ENCODE assay signal across 8 mouse cellular contexts in genomic region chr17:25618508-25619056, GRCm38 (mm10). TPM values are rescaled to one million over a fixed set of nuclear protein-coding genes. Genes with fewer than 3 reads are reported as not detected.
DNase-seq lines count a peak whose midpoint lies in the region; ATAC-seq lines count a peak whose summit lies in the region.

No protein-coding gene starts in this region.

- H3K9ac ChIP-seq in embryonic facial prominence, embryonic 12.5 days, result no peak overlapping the region
- peak overlapping the region; percentile 19; the same call in 1 of the 2 replicates for H3K9ac ChIP-seq in hindbrain, embryonic 13.5 days
- no peak overlapping the region for H3K9ac ChIP-seq in neural tube, embryonic 15.5 days (replicated peaks)

- H3K27me3 ChIP-seq in embryonic facial prominence, embryonic 12.5 days, result no peaks in the 10 kb centered on the region
- H3K27me3 ChIP-seq in hindbrain, embryonic 13.5 days, result no peaks in the 10 kb centered on the region
- H3K27me3 ChIP-seq in neural tube, embryonic 15.5 days (replicated peaks), result no peaks in the 10 kb centered on the region

- H3K27ac ChIP-seq in embryonic facial prominence, embryonic 12.5 days, result peak overlapping the region; percentile 72; the same call in 1 of the 2 replicates
- peak overlapping the region; percentile 73 for H3K27ac ChIP-seq in hindbrain, embryonic 13.5 days
- H3K27ac ChIP-seq in neural tube, embryonic 15.5 days (replicated peaks), result peak overlapping the region; percentile 60; the same call in 1 of the 2 replicates

- no peak overlapping the region for H3K4me3 ChIP-seq in embryonic facial prominence, embryonic 12.5 days
- H3K4me3 ChIP-seq in hindbrain, embryonic 13.5 days, result no peak overlapping the region
- H3K4me3 ChIP-seq in neural tube, embryonic 15.5 days (replicated peaks), result no peak overlapping the region

- WGBS in embryonic facial prominence, embryonic 12.5 days, result 45% methylated on average over 16 of the region's 16 CpGs
- 46% methylated on average over 16 of the region's 16 CpGs for WGBS in hindbrain, embryonic 13.5 days
- 37% methylated on average over 16 of the region's 16 CpGs for whole genome bisulfite sequencing in neural tube, embryonic 15.5 days

- H3K4me2 ChIP-seq in embryonic facial prominence, embryonic 12.5 days (replicated peaks), result no peak overlapping the region
- peak overlapping the region; percentile 19; the same call in 1 of the 2 replicates for H3K4me2 ChIP-seq in hindbrain, embryonic 13.5 days
- no peak overlapping the region for H3K4me2 ChIP-seq in neural tube, embryonic 15.5 days

- peaks cover 12% of the 10 kb centered on the region; the same call in 1 of the 2 replicates for H3K36me3 ChIP-seq in embryonic facial prominence, embryonic 12.5 days
- peaks cover 16% of the 10 kb centered on the region for H3K36me3 ChIP-seq in hindbrain, embryonic 13.5 days
- H3K36me3 ChIP-seq in neural tube, embryonic 15.5 days, result peaks cover 7% of the 10 kb centered on the region; the same call in 1 of the 2 replicates

- peak; percentile 62 for DNase-seq in lung, postnatal 10 days
- no peak for DNase-seq in lung, postnatal 25 days (ENCODE audit: low spot score)
- DNase-seq in yolk sac, embryonic 10.5 days (ENCODE audit: low spot score), result no peak
- DNase-seq in urinary bladder, postnatal 14 days (ENCODE audit: low spot score), result no peak
- DNase-seq in testis, postnatal 14 days (ENCODE audit: low spot score), result no peak

- peak; percentile 29; the same call in 1 of the 2 replicates for ATAC-seq in embryonic facial prominence, embryonic 12.5 days (ENCODE audit: insufficient number of reproducible peaks, insufficient read depth, low FRiP score, low TSS enrichment)
- ATAC-seq in hindbrain, embryonic 13.5 days (ENCODE audit: low FRiP score), result peak; percentile 61; the same call in 1 of the 2 replicates
- peak; percentile 75; the same call in 1 of the 2 replicates for ATAC-seq in neural tube, embryonic 15.5 days (ENCODE audit: low FRiP score)

- peaks cover 28% of the 10 kb centered on the region for H3K4me1 ChIP-seq in embryonic facial prominence, embryonic 12.5 days
- peaks cover 26% of the 10 kb centered on the region for H3K4me1 ChIP-seq in hindbrain, embryonic 13.5 days (replicated peaks)
- H3K4me1 ChIP-seq in neural tube, embryonic 15.5 days, result peaks cover 15% of the 10 kb centered on the region

- no peaks in the 10 kb centered on the region for H3K9me3 ChIP-seq in embryonic facial prominence, embryonic 12.5 days
- no peaks in the 10 kb centered on the region for H3K9me3 ChIP-seq in hindbrain, embryonic 13.5 days
- no peaks in the 10 kb centered on the region for H3K9me3 ChIP-seq in neural tube, embryonic 15.5 days (replicated peaks)

RNA-seq across cellular contexts. Expression of gene Lmf1, which starts 39.7 kb away (rescaled TPM):
- polyA plus RNA-seq in embryonic facial prominence, embryonic 12.5 days (2016; fragmentation: Nextera tagmentation; extraction: Ambion mirVana), result 29.4 and 31.4 TPM in 2 replicates
- 22.6 and 24.0 TPM in 2 replicates for polyA plus RNA-seq in hindbrain, embryonic 13.5 days (2015; fragmentation: Nextera tagmentation; extraction: Ambion mirVana)
- polyA plus RNA-seq in neural tube, embryonic 15.5 days (2015; fragmentation: Nextera tagmentation; extraction: Ambion mirVana), result 26.2 and 26.9 TPM in 2 replicates

RNA-seq across cellular contexts. Expression of gene Sox8, which starts 48.1 kb away (rescaled TPM):
- 11.8 and 13.2 TPM in 2 replicates for polyA plus RNA-seq in embryonic facial prominence, embryonic 12.5 days (2016; fragmentation: Nextera tagmentation; extraction: Ambion mirVana)
- polyA plus RNA-seq in hindbrain, embryonic 13.5 days (2015; fragmentation: Nextera tagmentation; extraction: Ambion mirVana), result 11.1 and 11.8 TPM in 2 replicates
- polyA plus RNA-seq in neural tube, embryonic 15.5 days (2015; fragmentation: Nextera tagmentation; extraction: Ambion mirVana), result 16.0 and 16.9 TPM in 2 replicates
